Comparison of ENCODE assay signal across 24 mouse cellular contexts in genomic region chr5:99174608-99175385, GRCm38 (mm10).
A peak's percentile ranks its signal among the peaks of the same experiment; 100 is the strongest.
DNase-seq lines count a peak whose midpoint lies in the region; ATAC-seq and TF ChIP-seq lines count a peak whose summit lies in the region.
"Had no signal": no experiment of that assay in that cellular context is flagged by ENCODE, and none has a peak within 500 bp of the region (broad histone marks: within the 10 kb centered on the region; RNA-seq: fewer than 3 reads in every experiment).

No protein-coding gene starts in this region.

- 28% methylated on average over 8 of the region's 8 CpGs for WGBS in kidney, postnatal 0 days
- 73% methylated on average over 8 of the region's 8 CpGs for WGBS in midbrain, embryonic 14.5 days
- 71% methylated on average over 8 of the region's 8 CpGs for WGBS in midbrain, embryonic 16.5 days

- H3K9me3 ChIP-seq in kidney, postnatal 0 days (replicated peaks; ENCODE audit: low read length): 0 out of 2 replicates have a peak, but pooled peaks cover 2% of the 10 kb centered on the region
- H3K9me3 ChIP-seq in midbrain, embryonic 14.5 days (ENCODE audit: control insufficient read depth, low read length): no peaks in the 10 kb centered on the region
- peaks cover 5% of the 10 kb centered on the region; the same call in 1 of the 2 replicates for H3K9me3 ChIP-seq in midbrain, embryonic 16.5 days (replicated peaks; ENCODE audit: control insufficient read depth, low read length, poor library complexity, severe bottlenecking)
- H3K9me3 ChIP-seq: forebrain, embryonic 12.5 days; heart, embryonic 15.5 days; hindbrain, embryonic 13.5 days; midbrain, embryonic 13.5 days; neural tube, embryonic 13.5 days had no signal

- no peak overlapping the region for H3K9ac ChIP-seq in kidney, postnatal 0 days (ENCODE audit: low read depth, low read length)
- no peak overlapping the region for H3K9ac ChIP-seq in midbrain, embryonic 14.5 days (replicated peaks; ENCODE audit: low read length)
- H3K9ac ChIP-seq in midbrain, embryonic 16.5 days (ENCODE audit: low read depth, low read length): no peak overlapping the region
- H3K9ac ChIP-seq: forebrain, embryonic 12.5 days; heart, embryonic 15.5 days; hindbrain, embryonic 13.5 days; liver, embryonic 12.5 days; midbrain, embryonic 13.5 days; neural tube, embryonic 13.5 days had no signal

- peak; percentile 44 for DNase-seq in kidney, postnatal 0 days (ENCODE audit: low spot score)
- no peak for DNase-seq in kidney, adult 11 months
- DNase-seq in midbrain, embryonic 14.5 days: peak; percentile 23
- peak; percentile 59 for DNase-seq in forelimb bud, embryonic 11.5 days (ENCODE audit: low read depth, low spot score)
- DNase-seq in mesoderm, embryonic 11.5 days (ENCODE audit: low read depth, low spot score): peak; percentile 43
- no peak for DNase-seq in left cerebral cortex, postnatal 4 days
- DNase-seq: adrenal gland, adult 2 months; cerebellum, adult 11-12 months; cerebellum, postnatal 10 days; gastrocnemius, adult 2 months; heart, postnatal 36 days; kidney, adult 9 months; layer of hippocampus, adult 9-11 months; lung, adult 2 months had no signal

- ATAC-seq in kidney, postnatal 0 days (replicated peaks; ENCODE audit: low FRiP score, low read depth): no peak
- no peak for ATAC-seq in midbrain, embryonic 14.5 days (ENCODE audit: low FRiP score, low TSS enrichment)
- ATAC-seq in midbrain, embryonic 16.5 days: no peak
- ATAC-seq: inflammation-experienced regulatory T-cells, adult 6 months; liver, embryonic 12.5 days; midbrain, embryonic 13.5 days had no signal

- 0 out of 2 replicates have a peak, but pooled peaks cover 3% of the 10 kb centered on the region for H3K27me3 ChIP-seq in kidney, postnatal 0 days (ENCODE audit: insufficient read depth, low read length)
- H3K27me3 ChIP-seq in midbrain, embryonic 14.5 days (ENCODE audit: control insufficient read depth, insufficient read depth, low read length): no peaks in the 10 kb centered on the region
- no peaks in the 10 kb centered on the region for H3K27me3 ChIP-seq in midbrain, embryonic 16.5 days (ENCODE audit: control insufficient read depth, insufficient read depth, low read depth, low read length)
- H3K27me3 ChIP-seq: forebrain, embryonic 12.5 days; heart, embryonic 15.5 days; hindbrain, embryonic 13.5 days; liver, embryonic 12.5 days; midbrain, embryonic 13.5 days; neural tube, embryonic 13.5 days had no signal

- no peaks in the 10 kb centered on the region for H3K4me1 ChIP-seq in kidney, postnatal 0 days (replicated peaks; ENCODE audit: insufficient read depth, low read length)
- H3K4me1 ChIP-seq in midbrain, embryonic 14.5 days (ENCODE audit: control insufficient read depth, insufficient read depth, low read length): no peaks in the 10 kb centered on the region
- H3K4me1 ChIP-seq in midbrain, embryonic 16.5 days (ENCODE audit: control insufficient read depth, insufficient read depth, low read length): no peaks in the 10 kb centered on the region
- H3K4me1 ChIP-seq: forebrain, embryonic 12.5 days; heart, embryonic 15.5 days; liver, embryonic 12.5 days; midbrain, embryonic 13.5 days had no signal

- intact Hi-C loops in left cerebral cortex, postnatal 4 days (cut with DNase I): no loop called here

- no peaks in the 10 kb centered on the region for H3K36me3 ChIP-seq in kidney, postnatal 0 days (ENCODE audit: insufficient read depth, low read length)
- H3K36me3 ChIP-seq in midbrain, embryonic 14.5 days (ENCODE audit: control insufficient read depth, insufficient read depth, low read length): no peaks in the 10 kb centered on the region
- no peaks in the 10 kb centered on the region for H3K36me3 ChIP-seq in midbrain, embryonic 16.5 days (ENCODE audit: control insufficient read depth, insufficient read depth, low read length)
- H3K36me3 ChIP-seq: forebrain, embryonic 12.5 days; heart, embryonic 15.5 days; hindbrain, embryonic 13.5 days; liver, embryonic 12.5 days; midbrain, embryonic 13.5 days; neural tube, embryonic 13.5 days had no signal

- no peak overlapping the region for H3K4me3 ChIP-seq in kidney, postnatal 0 days (replicated peaks; ENCODE audit: low read depth, low read length)
- H3K4me3 ChIP-seq in midbrain, embryonic 14.5 days (replicated peaks; ENCODE audit: low read depth, low read length): no peak overlapping the region
- no peak overlapping the region for H3K4me3 ChIP-seq in midbrain, embryonic 16.5 days (ENCODE audit: low read depth, low read length)
- H3K4me3 ChIP-seq: erythroblast, embryonic 14.5 days; forebrain, embryonic 12.5 days; gastrocnemius, adult 2 months; heart, embryonic 15.5 days; hindbrain, embryonic 13.5 days; liver, embryonic 12.5 days; midbrain, embryonic 13.5 days; myocyte; neural tube, embryonic 13.5 days had no signal

- H3K27ac ChIP-seq in kidney, postnatal 0 days: no peak overlapping the region
- no peak overlapping the region for H3K27ac ChIP-seq in midbrain, embryonic 14.5 days (replicated peaks; ENCODE audit: low read depth, low read length)
- H3K27ac ChIP-seq in midbrain, embryonic 16.5 days (ENCODE audit: low read length): no peak overlapping the region
- H3K27ac ChIP-seq: forebrain, embryonic 12.5 days; gastrocnemius, adult 2 months; heart, embryonic 15.5 days; hindbrain, embryonic 13.5 days; liver, embryonic 12.5 days; midbrain, embryonic 13.5 days; neural tube, embryonic 13.5 days had no signal

- no peak for TF ChIP-seq CTCF in kidney, postnatal 0 days (IDR thresholded peaks at IDR 0.05; ENCODE audit: low read depth)

- H3K4me2 ChIP-seq in kidney, postnatal 0 days (ENCODE audit: low read length): no peak overlapping the region
- H3K4me2 ChIP-seq in midbrain, embryonic 14.5 days (ENCODE audit: low read length): no peak overlapping the region
- no peak overlapping the region for H3K4me2 ChIP-seq in midbrain, embryonic 16.5 days (ENCODE audit: low read length)
- H3K4me2 ChIP-seq: forebrain, embryonic 12.5 days; heart, embryonic 15.5 days; hindbrain, embryonic 13.5 days; liver, embryonic 12.5 days; midbrain, embryonic 13.5 days; neural tube, embryonic 13.5 days had no signal

Comparison
In these comparisons a context has a peak if more than half of its experiments do, and no peak if none do; other contexts are left out.
1. DNase-seq: peak in kidney, postnatal 0 days (single experiment), midbrain, embryonic 14.5 days (single experiment), forelimb bud, embryonic 11.5 days (single experiment) and mesoderm, embryonic 11.5 days (single experiment); none in kidney, adult 11 months (single experiment) and left cerebral cortex, postnatal 4 days (single experiment).